Mouse (Mus musculus) telencephalon, adult 2 months (tissue): ENCODE results near the gene Trim71.
A peak's percentile ranks its signal among the peaks of the same experiment; 100 is the strongest.

Experiments
- DNase-seq: peaks from one replicate; pipeline ENCODE4 v3.0.0-alpha.2; 2011; ENCODE audit warnings: low read depth, low spot score

The Trim71 gene

DNA sequence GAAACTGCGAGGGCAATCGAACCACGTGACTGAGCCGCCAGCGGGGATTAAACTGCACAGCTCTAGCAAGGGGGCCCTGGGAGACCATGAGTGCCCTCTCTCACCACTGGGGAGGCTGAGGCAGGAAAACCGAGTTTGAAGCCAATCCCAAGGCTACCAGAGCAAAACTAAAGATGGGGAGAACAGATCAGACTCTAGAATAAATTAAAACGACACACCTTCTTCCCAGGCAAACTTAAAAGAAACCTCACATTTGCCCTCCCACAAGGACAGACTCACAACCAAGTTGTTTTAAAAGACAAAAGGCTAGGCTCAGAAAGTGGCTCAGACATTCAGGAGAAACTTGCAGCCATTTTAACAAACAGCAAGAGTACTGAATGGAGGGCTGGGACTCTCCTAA, 7.1 kb downstream of the Trim71 start:
- no peak for DNase-seq

DNA sequence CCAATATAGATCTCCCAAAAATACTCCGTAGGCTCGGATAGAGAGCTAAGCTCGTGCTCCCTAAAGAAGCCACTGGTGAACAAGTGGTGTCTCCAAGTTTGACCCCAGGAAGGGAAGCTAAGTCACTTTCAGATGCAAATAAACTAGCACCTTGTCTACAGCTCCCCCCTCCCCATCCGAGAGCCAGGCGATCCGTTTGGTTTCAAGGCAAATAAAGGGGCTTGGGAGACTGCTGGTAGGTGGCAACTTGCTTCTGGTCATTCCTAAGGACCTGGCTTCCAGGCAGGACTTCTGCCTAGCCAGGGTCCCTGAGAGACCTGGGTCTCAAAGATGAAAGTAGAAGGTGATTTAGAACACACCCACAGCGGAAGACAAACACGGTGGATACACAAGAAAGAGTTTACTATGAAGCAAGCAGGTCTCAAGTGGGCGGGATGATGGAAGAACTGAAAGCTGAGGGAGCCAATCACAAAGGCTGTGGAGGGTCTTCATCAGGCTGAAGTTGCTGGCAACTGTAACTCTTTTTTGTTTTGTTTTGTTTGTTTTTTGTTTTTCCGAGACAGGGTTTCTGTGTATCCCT, 7.8 kb downstream of the Trim71 start:
- no peak for DNase-seq

DNA sequence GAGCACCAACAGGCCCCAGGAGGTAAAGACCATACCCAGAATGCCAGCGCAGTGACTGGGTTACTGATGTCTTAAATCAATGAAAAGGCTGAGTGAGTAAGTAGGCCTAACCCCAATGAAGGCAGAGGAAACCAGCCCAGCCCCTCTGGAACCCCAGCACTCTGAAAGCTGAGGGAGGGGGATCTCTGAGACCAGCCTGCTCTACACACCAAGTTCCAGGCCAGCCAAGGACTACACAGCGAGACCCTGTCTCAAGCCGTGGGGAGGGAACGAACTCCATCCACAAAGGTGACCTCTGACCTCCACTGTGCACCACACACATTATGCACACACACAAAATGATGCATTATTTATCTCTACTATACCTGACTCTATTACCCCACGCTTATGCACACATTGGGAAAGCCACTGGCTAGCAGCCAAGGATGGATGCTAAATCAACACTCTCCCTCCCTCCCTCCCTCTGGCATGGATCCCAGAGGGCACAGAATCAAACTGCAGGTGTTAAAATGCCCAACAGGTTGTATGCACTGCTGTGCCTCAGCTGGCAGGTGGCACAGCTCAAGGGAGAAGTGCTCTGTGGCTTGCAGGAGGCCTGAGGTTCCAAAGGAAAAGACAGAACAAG, 9.7 kb downstream of the Trim71 start:
- DNase-seq, result no peak

GRCm38 (mm10) chr9:114553828-114554227, 10.3 kb downstream of the Trim71 start:
- no peak for DNase-seq

GRCm38 (mm10) chr9:114550033-114550432, 14.1 kb downstream of the Trim71 start:
- no peak for DNase-seq

GRCm38 (mm10) chr9:114549117-114549516, 15.1 kb downstream of the Trim71 start:
- no peak for DNase-seq

GRCm38 (mm10) chr9:114548496-114548895, 15.7 kb downstream of the Trim71 start:
- no peak for DNase-seq

DNA sequence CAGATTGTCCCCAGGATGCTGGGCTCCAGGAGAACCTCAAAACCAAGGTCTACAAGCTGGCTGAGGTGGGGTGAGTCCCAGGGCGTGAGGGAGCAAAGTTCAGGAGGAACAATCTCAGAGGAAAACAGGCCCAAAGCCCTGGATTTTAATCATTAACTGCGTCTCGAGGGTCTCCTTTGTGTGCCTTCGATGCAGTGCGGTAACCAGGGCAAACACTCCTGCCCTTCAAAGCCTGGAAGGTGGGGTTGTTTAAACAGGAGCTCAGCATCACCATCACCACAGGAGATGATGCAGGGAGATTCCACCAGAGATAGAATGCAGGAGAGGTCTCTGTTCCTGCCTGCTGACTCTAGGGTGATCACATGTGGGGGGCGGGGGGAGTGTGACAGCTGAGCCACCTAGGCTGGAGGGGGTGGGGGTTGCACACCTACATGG, 16.5 kb downstream of the Trim71 start:
- DNase-seq, result no peak

DNA sequence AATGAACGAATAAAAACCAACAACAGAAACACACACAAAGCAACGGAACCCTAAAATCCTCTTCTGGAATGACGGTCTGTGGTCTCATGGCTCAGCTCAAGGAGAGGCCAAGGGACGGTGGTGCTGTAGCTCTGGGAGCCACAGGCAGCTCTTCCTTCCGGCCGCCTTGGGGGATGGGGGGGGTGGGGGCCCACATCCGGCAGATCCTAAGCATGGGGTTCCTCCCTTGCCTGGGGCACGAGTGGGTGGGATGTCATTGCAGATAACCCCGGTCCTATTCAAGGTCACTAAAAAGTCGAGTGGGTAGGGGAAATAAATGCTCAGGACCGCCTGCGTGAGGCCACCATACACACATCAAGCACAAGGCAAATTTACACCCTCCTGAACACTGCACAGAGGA, 17.4 kb downstream of the Trim71 start:
- DNase-seq, result no peak

DNA sequence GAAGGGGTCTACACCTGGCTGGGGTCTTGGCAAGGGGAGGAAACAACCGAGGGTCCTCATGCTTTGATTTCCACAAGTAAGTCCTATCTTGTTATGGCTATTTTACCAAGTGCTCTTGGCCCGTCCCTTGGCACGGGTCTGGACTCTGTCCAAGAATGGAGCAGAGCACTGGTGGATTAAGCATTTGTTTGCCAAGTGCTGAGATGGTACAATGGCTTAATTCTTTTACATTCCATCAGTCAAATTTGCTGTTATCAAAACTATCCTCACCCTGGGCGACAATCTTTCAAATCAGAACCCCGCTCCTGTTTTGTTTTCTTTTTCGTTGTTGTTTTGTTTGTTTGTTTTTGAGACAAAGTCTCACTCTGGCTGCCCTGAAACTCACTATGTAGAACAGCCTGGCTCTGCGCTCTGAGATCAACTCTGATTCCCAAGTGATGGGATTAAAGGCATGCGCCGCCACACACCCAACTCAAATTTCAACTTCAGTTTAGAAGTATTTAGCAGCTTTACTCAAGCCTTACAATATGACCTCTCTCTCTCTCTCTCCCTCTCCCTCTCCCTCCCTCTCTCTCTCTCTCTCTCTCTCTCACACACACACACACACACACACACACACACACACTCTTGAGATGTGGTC, 19.3 kb downstream of the Trim71 start:
- no peak for DNase-seq

DNA sequence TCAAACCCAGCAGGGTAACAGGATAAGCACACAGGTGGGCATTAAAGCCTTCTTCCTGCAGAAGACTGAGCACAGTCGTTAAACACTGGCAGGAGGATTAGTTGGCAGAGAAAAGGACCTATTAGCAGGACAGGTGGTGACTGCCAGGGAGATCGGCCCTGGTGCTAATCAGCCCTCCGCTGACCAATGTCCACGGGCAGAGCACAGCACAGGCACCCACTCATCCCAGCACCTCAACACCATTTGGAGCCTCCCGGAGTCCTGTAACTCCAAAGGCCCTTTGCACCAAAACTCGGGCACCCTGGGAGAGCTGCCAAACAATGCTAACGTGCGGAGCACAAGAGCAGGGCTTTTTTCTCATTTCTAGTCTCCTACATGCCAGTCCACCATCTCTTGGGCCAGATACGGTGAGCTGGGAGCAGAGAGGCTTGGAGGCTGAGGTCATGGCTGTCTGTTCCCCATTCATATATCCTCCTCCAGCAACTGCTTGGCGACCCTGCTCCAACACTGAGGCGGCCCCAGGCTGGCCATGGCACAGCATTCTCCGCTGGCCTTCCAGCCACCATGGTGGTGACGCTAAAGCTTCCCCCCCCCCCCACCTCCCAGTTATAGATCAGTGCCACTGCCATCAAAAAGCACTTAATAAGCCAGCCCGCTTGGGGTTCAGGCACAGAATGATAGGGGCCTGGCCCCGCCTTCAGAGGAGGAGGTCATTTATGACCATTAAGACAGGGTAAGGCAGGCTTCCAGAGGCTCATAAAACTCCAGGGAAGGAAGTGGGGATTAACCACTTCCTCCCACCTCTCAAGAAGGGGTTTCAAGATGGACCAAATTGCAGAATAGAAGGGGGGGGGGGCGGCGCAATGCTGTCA, 20.1 kb downstream of the Trim71 start:
- DNase-seq, result no peak

DNA sequence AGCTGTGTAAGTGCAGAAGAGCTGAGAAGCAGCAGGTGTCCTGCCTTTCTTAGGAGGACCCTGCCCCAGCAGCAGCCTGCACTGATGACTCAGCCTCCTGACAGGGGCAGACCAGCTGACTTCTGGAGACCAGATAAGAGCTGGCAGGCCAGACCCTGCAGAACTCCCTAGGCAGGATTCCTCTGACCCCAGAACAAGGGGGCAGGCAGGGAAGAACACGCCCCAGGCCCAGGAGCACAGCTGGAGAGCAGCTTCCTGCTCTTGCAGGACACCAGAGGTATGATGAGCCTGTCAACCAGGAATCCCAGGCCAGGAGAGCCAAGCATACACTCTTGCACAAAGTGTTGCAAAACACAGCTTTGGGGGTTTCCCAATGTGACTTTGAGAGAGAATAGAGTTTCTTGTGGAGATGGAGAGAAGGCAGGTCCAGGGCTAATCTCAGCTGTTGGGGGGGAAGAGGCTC, 22.9 kb downstream of the Trim71 start:
- no peak for DNase-seq

DNA sequence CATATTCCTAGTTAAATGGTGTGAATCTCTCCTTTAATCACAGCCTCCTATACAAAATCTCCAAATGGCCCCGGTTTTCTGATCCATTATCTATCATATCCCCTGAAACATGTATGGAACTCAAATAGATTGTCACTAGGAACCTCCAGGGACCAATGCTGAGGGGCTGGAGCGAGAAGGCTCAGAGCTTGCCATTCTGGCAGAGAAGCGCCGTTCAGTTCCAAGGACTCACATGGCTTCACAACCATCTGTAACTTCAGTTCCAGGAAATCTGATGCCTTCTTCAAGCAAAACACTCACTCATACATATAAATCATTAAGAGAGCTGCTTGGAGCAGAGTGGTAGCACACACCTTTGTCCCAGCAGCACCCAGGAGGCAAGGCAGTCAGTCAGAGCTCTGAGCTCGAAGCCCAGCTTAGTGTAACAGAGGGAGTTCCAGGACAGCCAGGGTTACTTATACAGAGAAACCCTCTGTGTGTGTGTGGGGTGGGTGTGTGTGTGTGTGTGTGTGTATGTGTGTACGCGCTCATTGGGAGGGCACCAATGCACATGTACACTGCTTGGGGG, 25.1 kb downstream of the Trim71 start:
- no peak for DNase-seq

GRCm38 (mm10) chr9:114536628-114537027, 27.5 kb downstream of the Trim71 start:
- no peak for DNase-seq

DNA sequence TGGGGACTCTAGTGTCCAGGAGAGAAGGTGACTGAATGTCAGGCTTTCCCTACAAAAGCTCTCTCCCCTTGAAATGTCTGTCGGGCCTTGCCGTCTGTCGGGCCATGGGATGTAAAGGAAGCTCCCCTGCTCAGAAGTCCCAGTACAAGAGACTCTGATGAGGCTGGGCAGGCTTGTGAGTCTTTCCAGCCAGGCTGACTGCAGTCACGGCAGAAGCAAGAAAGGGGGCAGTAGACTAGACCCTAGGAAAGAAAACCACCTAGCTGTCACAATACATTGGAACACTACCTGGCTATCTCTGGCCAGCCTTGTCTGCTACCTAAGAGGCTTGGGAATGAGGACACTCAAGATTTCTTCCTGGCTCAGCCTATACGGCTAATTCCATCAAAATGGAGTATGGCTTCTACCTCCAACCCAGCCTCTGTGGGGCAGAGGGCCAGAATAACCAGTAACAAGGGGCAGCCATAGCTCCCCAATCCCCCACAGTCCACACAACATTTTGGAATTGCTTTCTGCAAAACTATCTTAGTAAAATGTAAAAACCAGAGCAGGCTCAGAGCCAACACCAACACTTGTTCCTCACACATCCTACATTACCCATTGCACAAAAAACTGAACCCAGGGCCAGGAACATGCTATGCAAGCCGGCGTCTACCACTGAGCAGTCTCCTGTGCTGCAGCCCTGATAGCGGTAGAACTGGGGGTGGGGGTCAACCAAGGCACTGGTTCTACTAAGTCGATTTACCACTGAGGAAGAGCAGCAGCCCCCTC, 29.2 kb downstream of the Trim71 start:
- DNase-seq, result peak; percentile 23

GRCm38 (mm10) chr9:114533848-114534247, 30.3 kb downstream of the Trim71 start:
- no peak for DNase-seq

DNA sequence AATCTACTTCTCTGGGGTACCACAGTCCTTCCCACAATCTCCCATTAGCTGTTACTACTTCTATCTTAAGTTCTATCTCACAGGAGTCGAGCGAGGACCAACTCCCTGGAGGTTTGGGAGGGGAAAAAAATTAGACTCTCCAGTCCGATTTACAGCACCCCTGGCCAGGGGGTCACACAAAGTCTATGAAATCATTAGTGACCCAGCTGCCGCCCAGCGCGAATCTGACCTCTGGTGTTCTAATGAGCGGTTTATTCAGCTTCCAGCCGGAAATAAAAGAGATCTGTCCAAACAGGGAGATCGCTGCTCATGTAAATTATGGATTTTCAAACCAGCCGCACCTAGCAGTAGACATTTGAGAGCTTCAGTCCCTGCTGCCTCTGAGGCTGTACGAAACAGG, 32.9 kb downstream of the Trim71 start:
- no peak for DNase-seq

DNA sequence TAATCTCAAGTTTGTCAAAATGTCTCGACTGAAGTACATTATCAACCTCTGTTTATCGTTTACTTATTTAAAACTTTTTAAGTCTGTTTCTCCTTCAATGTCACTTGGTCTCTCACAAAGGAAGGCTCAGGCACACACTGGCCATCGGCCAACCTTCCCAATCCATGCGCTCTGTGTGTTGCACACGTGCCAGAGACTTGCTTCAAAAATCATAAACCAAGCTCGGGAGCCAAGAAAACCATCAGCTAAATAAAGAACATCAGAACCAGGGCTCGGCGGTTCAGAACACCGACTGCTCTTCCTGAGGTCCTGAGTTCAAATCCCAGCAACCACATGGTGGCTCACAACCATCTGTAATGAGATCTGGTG, 35.5 kb downstream of the Trim71 start:
- DNase-seq, result no peak

- no peak for DNase-seq
These were observed 36.0 kb downstream of the Trim71 start for GRCm38 (mm10) chr9:114527992-114528679.

- no peak for DNase-seq
These were observed 37.1 kb downstream of the Trim71 start for GRCm38 (mm10) chr9:114527085-114527484.

- DNase-seq, result no peak
These were observed 37.6 kb downstream of the Trim71 start for GRCm38 (mm10) chr9:114526581-114526980.
